Mouse (Mus musculus): ENCODE measurements around the gene Slco1b2. TPM values are rescaled to one million over a fixed set of nuclear protein-coding genes. Genes with fewer than 3 reads are reported as not detected.
"Not testable (repeated sequence)": the region's sequence is repeated elsewhere in the genome, so short reads cannot be mapped to it uniquely, and the experiment has no call there.

The Slco1b2 gene
- 0.08 TPM in 1 of 2 replicates, not detected in the other for polyA plus RNA-seq (2014; fragmentation: Nextera tagmentation; extraction: Ambion mirVana)

- Histone ChIP-seq H3K36me3 (ENCODE audit: control insufficient read depth, insufficient read depth, low read length) (no peaks in the 10 kb centered on the region), H3K4me1 (ENCODE audit: control insufficient read depth, insufficient read depth, low read length) (no peaks in the 10 kb centered on the region), H3K4me2 (ENCODE audit: low read depth) (no peak within 1 kb of the TSS), H3K27me3 (ENCODE audit: control insufficient read depth, insufficient read depth, low read length) (no peaks in the 10 kb centered on the region), H3K9ac (ENCODE audit: low read length) (no peak within 1 kb of the TSS), H3K4me3 (ENCODE audit: low read depth, low read length) (no peak within 1 kb of the TSS), H3K9me3 (ENCODE audit: control insufficient read depth, low read length) (no peaks in the 10 kb centered on the region), H3K27ac (ENCODE audit: low read depth, low read length) (no peak within 1 kb of the TSS)
- no peak for DNase-seq (ENCODE audit: low spot score)
- WGBS: 83% methylated on average over 3 of the region's 3 CpGs
- no peak for ATAC-seq (ENCODE audit: insufficient read depth, low FRiP score, low TSS enrichment)
Measured at GRCm38 (mm10) chr6:141629291-141629690, at the start of gene Slco1b2. Gene Slco1b2 (plus strand): TSS chr6:141629518.

- Histone ChIP-seq H3K9ac (ENCODE audit: low read length) (no peak overlapping the region), H3K9me3 (ENCODE audit: control insufficient read depth, low read length) (no peaks in the 10 kb centered on the region), H3K27me3 (ENCODE audit: control insufficient read depth, insufficient read depth, low read length) (no peaks in the 10 kb centered on the region), H3K4me3 (ENCODE audit: low read depth, low read length) (no peak overlapping the region), H3K4me2 (ENCODE audit: low read depth) (no peak overlapping the region), H3K4me1 (ENCODE audit: control insufficient read depth, insufficient read depth, low read length) (no peaks in the 10 kb centered on the region), H3K27ac (ENCODE audit: low read depth, low read length) (no peak overlapping the region), H3K36me3 (ENCODE audit: control insufficient read depth, insufficient read depth, low read length) (no peaks in the 10 kb centered on the region)
- ATAC-seq (ENCODE audit: insufficient read depth, low FRiP score, low TSS enrichment): no peak
- no peak for DNase-seq (ENCODE audit: low spot score)
- WGBS: 56% methylated on average over 1 of the region's 1 CpGs
Measured at GRCm38 (mm10) chr6:141584791-141585403, 44.4 kb upstream of the Slco1b2 start.

GRCm38 (mm10) chr6:141590002-141590401, 39.3 kb upstream of the Slco1b2 start:
- DNase-seq (ENCODE audit: low spot score): no peak
- H3K4me3 ChIP-seq (ENCODE audit: low read depth, low read length): no peak overlapping the region
- H3K4me2 ChIP-seq (ENCODE audit: low read depth): no peak overlapping the region
- no peaks in the 10 kb centered on the region for H3K4me1 ChIP-seq (ENCODE audit: control insufficient read depth, insufficient read depth, low read length)
- no peak overlapping the region for H3K9ac ChIP-seq (ENCODE audit: low read length)
- no peaks in the 10 kb centered on the region for H3K36me3 ChIP-seq (ENCODE audit: control insufficient read depth, insufficient read depth, low read length)
- WGBS: 14% methylated on average over 1 of the region's 1 CpGs
- ATAC-seq (ENCODE audit: insufficient read depth, low FRiP score, low TSS enrichment): no peak
- H3K27ac ChIP-seq (ENCODE audit: low read depth, low read length): no peak overlapping the region
- H3K9me3 ChIP-seq (ENCODE audit: control insufficient read depth, low read length): no peaks in the 10 kb centered on the region
- H3K27me3 ChIP-seq (ENCODE audit: control insufficient read depth, insufficient read depth, low read length): no peaks in the 10 kb centered on the region

- H3K27ac ChIP-seq (ENCODE audit: low read depth, low read length); H3K4me3 ChIP-seq (ENCODE audit: low read depth, low read length); H3K27me3 ChIP-seq (ENCODE audit: control insufficient read depth, insufficient read depth, low read length); H3K9me3 ChIP-seq (ENCODE audit: control insufficient read depth, low read length); ATAC-seq (ENCODE audit: insufficient read depth, low FRiP score, low TSS enrichment); H3K4me2 ChIP-seq (ENCODE audit: low read depth); H3K4me1 ChIP-seq (ENCODE audit: control insufficient read depth, insufficient read depth, low read length); H3K36me3 ChIP-seq (ENCODE audit: control insufficient read depth, insufficient read depth, low read length); DNase-seq (ENCODE audit: low spot score); H3K9ac ChIP-seq (ENCODE audit: low read length): not testable (repeated sequence)
- 10% methylated on average over 4 of the region's 4 CpGs for WGBS
Measured at GRCm38 (mm10) chr6:141590598-141591200, 38.6 kb upstream of the Slco1b2 start.

GRCm38 (mm10) chr6:141596081-141596480, 33.2 kb upstream of the Slco1b2 start:
- H3K4me1 ChIP-seq (ENCODE audit: control insufficient read depth, insufficient read depth, low read length): no peaks in the 10 kb centered on the region
- H3K27ac ChIP-seq (ENCODE audit: low read depth, low read length): no peak overlapping the region
- DNase-seq (ENCODE audit: low spot score) (no peak), ATAC-seq (ENCODE audit: insufficient read depth, low FRiP score, low TSS enrichment) (no peak)
- no peak overlapping the region for H3K9ac ChIP-seq (ENCODE audit: low read length)
- H3K4me2 ChIP-seq (ENCODE audit: low read depth): no peak overlapping the region
- 88% methylated on average over 2 of the region's 2 CpGs for WGBS
- no peaks in the 10 kb centered on the region for H3K27me3 ChIP-seq (ENCODE audit: control insufficient read depth, insufficient read depth, low read length)
- H3K36me3 ChIP-seq (ENCODE audit: control insufficient read depth, insufficient read depth, low read length): no peaks in the 10 kb centered on the region
- H3K9me3 ChIP-seq (ENCODE audit: control insufficient read depth, low read length): no peaks in the 10 kb centered on the region; the same call in 1 of the 2 replicates
- H3K4me3 ChIP-seq (ENCODE audit: low read depth, low read length): no peak overlapping the region

GRCm38 (mm10) chr6:141597037-141597436, 32.3 kb upstream of the Slco1b2 start:
- no peaks in the 10 kb centered on the region for H3K27me3 ChIP-seq (ENCODE audit: control insufficient read depth, insufficient read depth, low read length)
- H3K9me3 ChIP-seq (ENCODE audit: control insufficient read depth, low read length): no peaks in the 10 kb centered on the region; the same call in 1 of the 2 replicates
- no peaks in the 10 kb centered on the region for H3K4me1 ChIP-seq (ENCODE audit: control insufficient read depth, insufficient read depth, low read length)
- no peak overlapping the region for H3K9ac ChIP-seq (ENCODE audit: low read length)
- no peak overlapping the region for H3K4me3 ChIP-seq (ENCODE audit: low read depth, low read length)
- no peak overlapping the region for H3K4me2 ChIP-seq (ENCODE audit: low read depth)
- DNase-seq (ENCODE audit: low spot score): no peak
- H3K27ac ChIP-seq (ENCODE audit: low read depth, low read length): no peak overlapping the region
- no peak for ATAC-seq (ENCODE audit: insufficient read depth, low FRiP score, low TSS enrichment)
- H3K36me3 ChIP-seq (ENCODE audit: control insufficient read depth, insufficient read depth, low read length): no peaks in the 10 kb centered on the region
- 92% methylated on average over 2 of the region's 2 CpGs for WGBS

GRCm38 (mm10) chr6:141600940-141601339, 28.4 kb upstream of the Slco1b2 start:
- no peak for DNase-seq (ENCODE audit: low spot score)

GRCm38 (mm10) chr6:141610702-141611260, 18.5 kb upstream of the Slco1b2 start:
- H3K4me2 ChIP-seq (ENCODE audit: low read depth): no peak overlapping the region
- WGBS: 80% methylated on average over 2 of the region's 2 CpGs
- no peaks in the 10 kb centered on the region for H3K27me3 ChIP-seq (ENCODE audit: control insufficient read depth, insufficient read depth, low read length)
- no peaks in the 10 kb centered on the region for H3K36me3 ChIP-seq (ENCODE audit: control insufficient read depth, insufficient read depth, low read length)
- H3K27ac ChIP-seq (ENCODE audit: low read depth, low read length): no peak overlapping the region
- H3K9ac ChIP-seq (ENCODE audit: low read length): no peak overlapping the region
- ATAC-seq (ENCODE audit: insufficient read depth, low FRiP score, low TSS enrichment) (no peak), DNase-seq (ENCODE audit: low spot score) (no peak)
- no peaks in the 10 kb centered on the region for H3K9me3 ChIP-seq (ENCODE audit: control insufficient read depth, low read length)
- no peaks in the 10 kb centered on the region for H3K4me1 ChIP-seq (ENCODE audit: control insufficient read depth, insufficient read depth, low read length)
- H3K4me3 ChIP-seq (ENCODE audit: low read depth, low read length): no peak overlapping the region

More at GRCm38 (mm10) chr6:141600940-141601339, 28.4 kb upstream of the Slco1b2 start:
- 65% methylated on average over 9 of the region's 9 CpGs for WGBS
- no peaks in the 10 kb centered on the region for H3K36me3 ChIP-seq (ENCODE audit: control insufficient read depth, insufficient read depth, low read length)
- no peaks in the 10 kb centered on the region for H3K27me3 ChIP-seq (ENCODE audit: control insufficient read depth, insufficient read depth, low read length)
- no peak overlapping the region for H3K27ac ChIP-seq (ENCODE audit: low read depth, low read length)
- H3K9me3 ChIP-seq (ENCODE audit: control insufficient read depth, low read length): no peaks in the 10 kb centered on the region; the same call in 1 of the 2 replicates
- no peak for ATAC-seq (ENCODE audit: insufficient read depth, low FRiP score, low TSS enrichment)
- H3K4me1 ChIP-seq (ENCODE audit: control insufficient read depth, insufficient read depth, low read length): no peaks in the 10 kb centered on the region
- H3K9ac ChIP-seq (ENCODE audit: low read length): no peak overlapping the region
- H3K4me3 ChIP-seq (ENCODE audit: low read depth, low read length): no peak overlapping the region
- no peak overlapping the region for H3K4me2 ChIP-seq (ENCODE audit: low read depth)

GRCm38 (mm10) chr6:141614017-141614416, 15.3 kb upstream of the Slco1b2 start:
- Histone ChIP-seq H3K4me1 (ENCODE audit: control insufficient read depth, insufficient read depth, low read length) (no peaks in the 10 kb centered on the region), H3K27me3 (ENCODE audit: control insufficient read depth, insufficient read depth, low read length) (no peaks in the 10 kb centered on the region), H3K36me3 (ENCODE audit: control insufficient read depth, insufficient read depth, low read length) (no peaks in the 10 kb centered on the region), H3K9me3 (ENCODE audit: control insufficient read depth, low read length) (no peaks in the 10 kb centered on the region), H3K4me3 (ENCODE audit: low read depth, low read length) (no peak overlapping the region), H3K27ac (ENCODE audit: low read depth, low read length) (no peak overlapping the region), H3K9ac (ENCODE audit: low read length) (no peak overlapping the region), H3K4me2 (ENCODE audit: low read depth) (no peak overlapping the region)
- DNase-seq (ENCODE audit: low spot score) (no peak), ATAC-seq (ENCODE audit: insufficient read depth, low FRiP score, low TSS enrichment) (no peak)
